Mouse (Mus musculus): Measurements from ENCODE around the gene Usp24.

The Usp24 gene

GRCm38 (mm10) chr4:106429106-106429505, 113.1 kb downstream of the Usp24 start:
- DNase-seq (ENCODE audit: extremely low spot score), result no peak

GRCm38 (mm10) chr4:106430431-106430830, 114.4 kb downstream of the Usp24 start:
- no peak for DNase-seq (ENCODE audit: extremely low spot score)

GRCm38 (mm10) chr4:106435426-106435825, 119.4 kb downstream of the Usp24 start:
- no peak for DNase-seq (ENCODE audit: extremely low spot score)

GRCm38 (mm10) chr4:106436475-106436874, 120.5 kb downstream of the Usp24 start:
- DNase-seq (ENCODE audit: extremely low spot score), result peak; percentile 50

- DNase-seq (ENCODE audit: extremely low spot score), result no peak
These were observed 121.2 kb downstream of the Usp24 start for GRCm38 (mm10) chr4:106437207-106437606.

- DNase-seq (ENCODE audit: extremely low spot score), result no peak
These were observed 122.8 kb downstream of the Usp24 start for GRCm38 (mm10) chr4:106438763-106439162.

- DNase-seq (ENCODE audit: extremely low spot score), result no peak
These were observed 127.2 kb downstream of the Usp24 start for GRCm38 (mm10) chr4:106443182-106443581.

GRCm38 (mm10) chr4:106449306-106449705, 133.3 kb downstream of the Usp24 start:
- no peak for DNase-seq (ENCODE audit: extremely low spot score)

GRCm38 (mm10) chr4:106452401-106452800, 136.4 kb downstream of the Usp24 start:
- no peak for DNase-seq (ENCODE audit: extremely low spot score)

GRCm38 (mm10) chr4:106453108-106453507, 137.1 kb downstream of the Usp24 start:
- DNase-seq (ENCODE audit: extremely low spot score), result no peak

- no peak for DNase-seq (ENCODE audit: extremely low spot score)
These were observed 137.5 kb downstream of the Usp24 start for GRCm38 (mm10) chr4:106453516-106453915.

GRCm38 (mm10) chr4:106454541-106454940, 138.5 kb downstream of the Usp24 start:
- DNase-seq (ENCODE audit: extremely low spot score), result no peak

GRCm38 (mm10) chr4:106462016-106462415, 146.0 kb downstream of the Usp24 start:
- no peak for DNase-seq (ENCODE audit: extremely low spot score)

GRCm38 (mm10) chr4:106462524-106462923, 146.5 kb downstream of the Usp24 start:
- no peak for DNase-seq (ENCODE audit: extremely low spot score)

- DNase-seq (ENCODE audit: extremely low spot score), result peak; percentile 36
These were observed 147.3 kb downstream of the Usp24 start for GRCm38 (mm10) chr4:106463174-106463801.

GRCm38 (mm10) chr4:106467420-106468110, 151.6 kb downstream of the Usp24 start:
- no peak for DNase-seq (ENCODE audit: extremely low spot score)

- DNase-seq (ENCODE audit: extremely low spot score), result no peak
These were observed 154.9 kb downstream of the Usp24 start for GRCm38 (mm10) chr4:106470921-106471320.

GRCm38 (mm10) chr4:106472335-106472734, 156.3 kb downstream of the Usp24 start:
- DNase-seq (ENCODE audit: extremely low spot score), result peak; percentile 75

GRCm38 (mm10) chr4:106474241-106474640, 158.2 kb downstream of the Usp24 start:
- peak; percentile 75 for DNase-seq (ENCODE audit: extremely low spot score)

GRCm38 (mm10) chr4:106480545-106480944, 164.5 kb downstream of the Usp24 start:
- no peak for DNase-seq (ENCODE audit: extremely low spot score)

GRCm38 (mm10) chr4:106483215-106483727, 167.3 kb downstream of the Usp24 start:
- no peak for DNase-seq (ENCODE audit: extremely low spot score)

GRCm38 (mm10) chr4:106483831-106484230, 167.8 kb downstream of the Usp24 start:
- DNase-seq (ENCODE audit: extremely low spot score), result no peak

GRCm38 (mm10) chr4:106490620-106491019, 174.6 kb downstream of the Usp24 start:
- no peak for DNase-seq (ENCODE audit: extremely low spot score)
